Mouse (Mus musculus) gastrocnemius, postnatal 25 days (tissue): Measurements from ENCODE around the gene Usp13. TPM values are rescaled to one million over a fixed set of nuclear protein-coding genes. Genes with fewer than 3 reads are reported as not detected.

Experiments
- DNase-seq: peaks from one replicate; pipeline ENCODE4 v3.0.0; 2022
- long read RNA-seq, 2 experiments: library from polyadenylated mRNA; stranded (forward); transcript quantifications; one replicate each; pipeline ENCODE4 v2.0.0; 2021
- total RNA-seq, 2 experiments: library from RNA; stranded (reverse); gene quantifications; 1 replicate in 1 of 2; 2 replicates in 1 of 2; pipeline ENCODE4 v1.2.3; 2021

Usp13 gene
- 100 to 1,000 TPM; 200 to 220 TPM for total RNA-seq
- long read RNA-seq, experiment 1, full-length matches to known transcripts, result 55 of 137 reads
- long read RNA-seq, experiment 1, partial matches to known transcripts, result 56 of 137 reads
- long read RNA-seq, experiment 1, other reads (novel, unspliced or antisense), result 26 of 137 reads
- long read RNA-seq, experiment 2, full-length matches to known transcripts, result 138 of 217 reads
- long read RNA-seq, experiment 2, partial matches to known transcripts, result 38 of 217 reads
- long read RNA-seq, experiment 2, other reads (novel, unspliced or antisense), result 41 of 217 reads

DNA sequence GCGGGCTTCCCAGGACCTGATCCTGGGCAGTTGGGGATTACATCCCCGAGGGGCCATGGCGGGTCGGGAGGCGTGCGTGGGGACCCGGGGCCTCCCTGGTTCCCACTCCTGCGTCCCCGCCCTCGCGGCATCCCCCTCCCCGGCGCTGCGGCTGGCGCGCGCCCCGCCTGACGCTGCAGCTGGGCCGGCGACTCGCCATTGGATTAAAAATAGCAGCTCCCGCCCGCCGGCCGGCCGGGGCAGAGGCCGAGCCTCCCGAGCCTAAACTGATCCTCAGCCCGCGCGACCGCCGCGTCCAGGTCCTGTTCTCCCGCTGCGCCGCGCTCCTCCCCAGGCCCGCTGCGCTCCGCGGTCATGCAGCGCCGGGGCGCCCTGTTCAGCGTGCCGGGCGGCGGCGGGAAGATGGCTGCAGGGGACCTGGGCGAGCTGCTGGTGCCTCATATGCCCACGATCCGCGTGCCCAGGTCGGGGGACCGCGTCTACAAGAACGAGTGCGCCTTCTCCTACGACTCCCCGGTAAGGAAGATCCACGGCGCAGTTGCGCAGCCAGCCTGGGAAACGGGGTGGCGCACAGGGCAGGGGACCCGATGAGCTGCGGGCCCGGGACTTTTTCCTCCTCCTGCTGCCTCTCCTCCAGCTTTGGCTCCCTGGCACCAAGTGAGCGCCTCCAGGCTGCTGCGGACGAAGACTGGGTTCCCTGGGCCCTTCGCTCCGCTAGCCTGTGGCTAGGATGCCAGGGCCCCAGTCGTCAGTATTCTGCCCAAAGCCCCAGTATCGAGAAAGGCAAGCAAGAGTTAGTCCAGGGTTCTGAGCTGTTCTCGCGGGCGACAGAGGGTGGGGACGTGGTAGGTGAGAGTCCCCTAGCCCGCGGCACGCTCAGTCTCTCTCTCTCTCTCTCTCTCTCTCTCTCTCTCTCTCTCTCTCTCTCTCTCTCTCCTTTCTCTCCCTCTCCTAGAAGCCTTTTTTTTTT is at the start of gene Usp13:
TSS of gene Usp13 (plus strand) at position 190 of the 970 bp plus-strand sequence.
- DNase-seq, result peak; percentile 82

DNA sequence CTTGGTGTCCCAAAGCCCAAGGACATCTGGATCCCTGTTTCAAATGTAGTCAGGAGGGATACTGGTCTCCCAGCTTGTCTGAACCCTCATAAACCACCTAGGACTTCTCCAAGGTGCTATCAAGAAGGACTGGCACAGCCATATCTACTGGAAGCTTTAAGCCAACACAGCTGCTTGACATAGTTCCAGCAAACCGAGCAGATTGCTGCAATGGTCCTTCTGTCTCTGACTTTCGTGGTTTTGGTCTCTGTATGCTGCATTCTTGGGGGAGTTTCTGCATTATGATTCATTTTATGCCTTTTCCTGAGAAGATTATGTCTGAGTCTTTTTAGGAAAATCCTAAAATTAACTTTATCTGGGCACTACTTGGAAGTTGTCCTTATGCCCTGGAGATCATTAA is 46.6 kb upstream of the Usp13 start:
- no peak for DNase-seq

DNA sequence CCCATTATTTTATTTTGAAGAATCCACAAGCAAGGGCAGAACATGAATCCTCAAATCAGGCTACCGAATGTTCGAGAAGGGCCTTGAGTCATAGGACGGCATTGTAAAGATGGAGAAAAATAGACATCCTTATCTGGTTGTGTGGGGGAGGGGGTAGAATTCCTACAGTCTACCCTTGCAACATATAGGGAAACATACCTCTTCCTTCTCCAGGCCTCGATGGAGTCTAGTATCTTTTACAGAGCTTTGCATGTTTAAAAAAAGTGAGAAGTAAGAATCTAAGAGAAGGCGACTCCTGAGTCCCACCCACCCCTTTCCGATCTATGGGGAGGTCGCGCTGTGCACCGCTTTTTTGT is 367 bp upstream of the Usp13 start:
- DNase-seq, result no peak

DNA sequence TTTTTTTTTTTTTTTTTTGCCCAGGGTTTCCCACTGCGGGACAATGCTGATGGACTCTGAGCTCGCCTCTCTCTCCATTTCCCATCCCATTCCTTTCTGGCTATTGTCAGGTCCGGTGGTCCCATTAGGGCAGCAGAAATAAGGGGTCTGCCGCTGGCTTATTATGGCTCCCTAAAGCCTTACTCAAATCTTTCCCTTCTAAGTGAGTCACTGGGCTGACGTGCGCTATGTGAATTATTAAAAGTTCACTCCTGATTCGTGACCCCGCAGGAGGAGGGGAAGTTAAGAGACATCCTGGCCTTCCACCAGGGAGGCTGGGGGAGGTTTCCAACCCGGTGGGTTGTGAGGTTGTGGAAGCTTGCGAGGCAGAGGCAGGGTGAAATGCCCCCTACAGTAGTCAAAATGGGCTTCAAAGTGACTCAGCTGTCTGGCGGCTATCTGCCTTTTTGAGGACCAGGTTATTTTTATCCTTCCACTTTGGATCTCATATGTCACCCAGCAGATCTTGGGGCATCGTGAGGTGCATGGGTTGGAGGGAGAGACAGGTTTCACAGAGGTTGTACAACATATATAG is 1.1 kb downstream of the Usp13 start:
- DNase-seq, result peak; percentile 36

DNA sequence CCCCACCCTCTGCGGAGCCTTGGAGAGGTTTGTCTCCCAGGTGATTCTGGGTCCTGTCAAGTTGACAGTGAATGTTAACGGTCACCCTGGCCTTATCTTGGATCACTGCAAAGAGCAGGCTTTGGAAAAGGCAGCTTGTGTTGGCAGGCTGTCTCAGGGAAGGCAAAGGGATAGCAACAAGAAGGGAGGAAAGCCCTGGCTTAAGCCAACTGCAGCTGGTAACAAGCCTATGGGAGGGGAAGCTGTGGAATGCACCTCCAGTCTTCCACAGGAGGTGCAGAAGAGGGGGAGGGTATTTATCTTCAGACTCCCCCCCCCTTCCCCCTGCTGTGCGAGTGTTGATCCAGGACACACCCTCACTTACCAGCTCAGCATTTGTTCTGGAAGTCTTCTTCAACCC is 5.3 kb downstream of the Usp13 start:
- DNase-seq, result peak; percentile 40

DNA sequence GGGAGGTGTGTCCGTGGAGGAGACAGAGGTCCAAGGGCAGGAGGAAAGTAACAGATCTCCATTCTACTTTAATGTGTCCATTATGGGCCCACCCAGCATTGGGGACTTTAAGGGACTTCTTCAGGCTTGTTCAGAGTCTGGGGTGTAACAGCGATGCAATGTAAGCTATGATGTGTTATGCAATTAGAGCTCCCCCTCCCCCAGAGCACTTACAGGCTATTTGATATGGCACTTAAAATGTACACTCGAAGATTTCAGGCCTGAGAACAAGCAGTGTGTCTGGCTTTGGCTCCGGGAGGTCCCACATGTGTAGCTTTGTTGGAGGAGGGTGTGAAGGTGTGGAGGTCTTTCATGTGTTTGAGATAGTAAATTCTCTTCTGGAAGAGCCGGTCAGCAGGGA is 7.6 kb downstream of the Usp13 start:
- no peak for DNase-seq

DNA sequence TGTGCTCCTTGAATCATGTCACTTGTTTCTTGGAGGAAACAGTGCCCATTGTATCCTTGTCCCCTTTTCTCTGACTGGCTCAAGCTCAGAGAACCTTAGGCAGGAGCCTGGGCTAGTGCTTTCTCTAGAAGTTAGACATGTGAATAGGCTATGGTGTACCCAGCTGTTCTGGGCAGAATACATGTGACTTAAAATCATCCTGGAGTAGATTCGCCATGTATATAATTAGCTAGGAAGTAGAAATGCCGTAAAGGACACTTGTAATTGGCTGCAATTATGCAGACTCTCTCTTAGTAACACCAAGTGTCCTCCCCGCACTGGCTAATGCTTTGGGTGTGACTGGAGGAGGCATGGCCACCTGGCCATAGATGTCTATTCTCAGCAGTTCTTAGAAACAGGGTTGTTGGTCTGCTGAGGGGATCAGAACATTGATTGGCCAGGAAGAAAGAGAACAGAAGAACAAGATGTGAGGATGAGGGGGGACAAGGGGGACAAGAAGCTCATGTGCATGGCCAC is 8.7 kb downstream of the Usp13 start:
- DNase-seq, result no peak

DNA sequence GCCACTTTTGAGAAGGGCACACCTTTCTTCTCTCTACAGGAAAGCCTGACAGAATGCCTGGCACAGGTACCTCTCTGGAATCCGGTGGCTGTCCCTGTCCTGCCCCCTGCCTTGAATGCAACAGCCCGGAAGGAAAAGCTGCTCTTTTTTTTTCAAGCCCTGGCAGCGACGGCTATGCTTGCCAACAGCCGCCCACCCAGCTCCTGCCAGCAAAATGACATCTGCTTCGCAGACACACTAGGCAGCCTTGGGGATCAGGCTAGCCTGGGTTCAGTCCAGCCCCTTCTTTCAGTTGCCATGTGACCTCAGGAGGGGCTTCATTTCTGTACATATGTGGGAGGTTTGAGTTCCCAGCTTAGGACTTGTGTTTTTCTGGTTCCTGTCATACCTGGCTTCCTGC is 9.4 kb downstream of the Usp13 start:
- DNase-seq, result no peak

DNA sequence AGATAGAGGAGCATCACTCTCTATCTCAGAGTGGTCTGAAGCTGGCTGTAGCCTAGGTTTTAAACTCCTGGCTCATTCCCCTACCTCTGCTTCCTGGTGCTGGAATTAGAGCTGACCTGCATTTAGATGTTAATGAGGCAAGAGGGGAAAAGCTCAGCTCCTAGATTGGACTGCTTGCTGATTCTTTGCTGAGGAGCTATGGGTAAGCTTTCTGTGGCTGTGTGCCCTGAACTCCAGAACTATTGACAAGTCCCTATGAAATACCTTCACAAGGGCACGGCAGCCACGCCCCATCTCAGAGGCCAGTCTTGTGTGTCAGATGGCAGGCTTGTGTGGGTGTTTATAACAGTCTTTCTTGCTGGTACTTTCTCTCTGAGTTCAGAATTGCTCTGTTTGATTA is 16.5 kb downstream of the Usp13 start:
- no peak for DNase-seq

DNA sequence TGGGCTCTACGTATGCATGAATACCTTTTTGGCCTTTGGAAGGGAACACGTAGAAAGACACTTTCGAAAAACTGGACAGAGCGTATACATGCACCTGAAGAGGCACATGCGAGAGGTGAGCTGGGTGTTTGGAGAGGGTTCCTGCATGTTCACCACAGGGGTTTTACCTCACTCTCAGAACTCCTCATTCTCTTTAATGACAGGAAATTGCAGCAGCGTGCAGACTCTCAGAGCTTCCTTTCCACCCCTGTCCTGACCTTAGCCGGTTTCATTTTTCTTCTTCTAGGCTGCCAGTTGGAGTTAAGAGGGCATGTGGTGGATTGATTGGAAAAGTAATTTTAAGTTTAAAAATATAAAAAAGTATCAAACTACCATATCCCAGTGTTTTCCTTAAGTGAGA is 20.5 kb downstream of the Usp13 start:
- no peak for DNase-seq

DNA sequence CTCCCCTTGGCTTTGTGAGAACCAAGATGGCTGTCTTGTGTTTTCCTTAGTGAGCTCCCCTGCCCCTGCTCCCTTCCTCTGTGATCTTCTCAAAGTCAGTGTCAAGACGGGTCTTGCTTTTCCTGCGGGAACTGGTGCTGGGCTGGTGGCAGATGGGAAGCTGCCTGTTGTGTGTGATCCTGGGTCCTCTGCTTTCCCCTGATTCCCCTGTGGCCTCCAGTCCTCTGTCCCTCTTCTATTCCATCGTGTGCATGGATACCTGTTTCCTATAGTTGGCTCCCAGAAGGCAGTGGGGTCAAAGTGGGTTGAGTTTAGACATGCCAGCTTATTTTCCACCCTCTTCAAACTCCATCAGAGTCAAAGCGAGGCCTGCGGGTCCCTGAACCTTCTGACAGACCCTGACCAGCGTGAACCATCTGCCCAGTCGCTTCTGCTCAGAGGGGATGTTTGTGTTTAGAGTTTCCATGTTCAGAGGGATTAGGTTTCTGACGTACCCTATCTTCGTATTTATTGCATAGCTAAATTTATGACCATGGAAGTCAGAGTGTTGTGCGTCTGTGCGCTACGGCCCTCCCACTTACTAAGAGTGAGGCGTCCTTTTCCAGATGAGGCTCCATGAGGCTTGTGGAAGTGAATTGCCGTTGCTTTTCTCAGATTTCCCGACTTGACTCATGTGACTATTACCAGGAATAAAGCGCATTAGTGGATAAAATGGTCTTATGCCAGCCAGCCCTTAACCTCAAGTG is 39.2 kb downstream of the Usp13 start:
- DNase-seq, result no peak

DNA sequence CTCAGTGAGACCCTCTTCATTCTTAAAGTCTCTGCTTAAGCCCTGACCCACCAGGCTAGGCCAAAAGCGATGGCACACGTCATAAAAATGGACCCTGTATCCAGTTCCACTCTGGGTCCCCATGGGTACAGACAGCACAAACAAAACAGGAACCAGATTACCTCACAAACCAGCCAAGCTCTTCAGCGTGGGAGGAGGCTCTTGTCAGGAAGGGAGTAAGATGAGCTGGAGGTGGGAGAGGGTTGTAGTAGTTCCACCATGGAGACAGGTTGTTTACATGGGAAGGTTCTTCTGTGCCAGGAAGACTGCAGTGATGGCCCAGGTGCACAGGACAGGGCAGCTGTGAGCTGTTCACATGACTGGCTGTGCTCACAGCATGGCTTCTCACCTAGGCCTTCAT is 53.7 kb downstream of the Usp13 start:
- DNase-seq, result no peak

DNA sequence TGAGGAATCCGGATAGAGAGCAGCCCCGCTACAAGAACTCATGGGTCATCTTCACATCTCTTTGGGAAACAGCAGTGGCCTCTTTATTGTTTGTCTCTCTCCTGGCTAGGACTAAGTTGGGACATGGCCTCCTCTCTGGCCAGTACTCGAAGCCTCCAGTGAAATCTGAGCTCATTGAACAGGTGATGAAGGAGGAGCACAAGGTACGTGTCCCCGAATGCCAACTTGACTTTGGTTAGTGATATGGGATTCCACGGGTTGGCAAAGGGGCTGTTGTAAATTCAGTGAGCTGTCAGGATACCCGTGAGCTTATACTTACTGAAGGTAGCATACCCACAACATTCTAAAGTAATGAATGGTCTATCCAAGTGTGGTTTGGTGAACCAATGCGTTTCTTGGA is 69.0 kb downstream of the Usp13 start:
- peak; percentile 45 for DNase-seq

DNA sequence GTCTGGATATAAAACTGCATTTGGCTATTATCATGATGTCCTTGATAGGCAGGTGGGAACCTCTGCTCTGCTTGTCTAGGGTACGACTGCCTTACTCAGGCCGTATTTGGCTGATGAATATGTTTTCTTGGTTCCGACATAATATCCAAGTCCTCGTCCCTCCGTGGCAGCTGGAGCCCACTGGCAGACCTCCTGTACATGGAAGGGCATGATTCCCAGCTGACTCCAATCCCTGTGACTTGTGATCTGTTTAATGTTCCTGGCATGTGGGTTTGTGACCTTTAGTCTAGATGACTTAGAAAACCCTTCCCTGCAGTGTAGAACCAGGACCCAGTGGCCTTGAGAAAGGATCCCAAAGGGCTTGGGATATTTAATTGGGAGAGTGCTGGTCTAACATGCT is 71.5 kb downstream of the Usp13 start:
- DNase-seq, result peak; percentile 35

DNA sequence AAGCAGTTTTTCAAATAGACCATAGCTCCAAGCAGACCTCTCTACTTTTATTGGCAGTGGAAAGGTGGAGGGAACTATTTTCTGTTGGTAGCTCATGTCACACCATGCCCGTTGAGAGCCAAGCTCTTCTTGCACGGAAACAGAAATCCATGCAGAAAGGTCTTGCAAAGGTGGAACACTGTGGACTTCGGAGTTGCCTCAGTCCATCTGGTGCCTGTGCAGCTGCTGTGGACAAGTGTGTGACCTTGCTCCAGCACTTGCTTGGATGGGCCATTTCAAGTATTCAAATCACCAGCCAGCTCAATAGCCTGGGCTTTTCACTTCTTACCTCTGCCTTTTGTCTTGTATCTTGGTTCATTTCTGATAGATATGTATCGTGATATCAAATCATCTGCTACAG is 72.8 kb downstream of the Usp13 start:
- no peak for DNase-seq

DNA sequence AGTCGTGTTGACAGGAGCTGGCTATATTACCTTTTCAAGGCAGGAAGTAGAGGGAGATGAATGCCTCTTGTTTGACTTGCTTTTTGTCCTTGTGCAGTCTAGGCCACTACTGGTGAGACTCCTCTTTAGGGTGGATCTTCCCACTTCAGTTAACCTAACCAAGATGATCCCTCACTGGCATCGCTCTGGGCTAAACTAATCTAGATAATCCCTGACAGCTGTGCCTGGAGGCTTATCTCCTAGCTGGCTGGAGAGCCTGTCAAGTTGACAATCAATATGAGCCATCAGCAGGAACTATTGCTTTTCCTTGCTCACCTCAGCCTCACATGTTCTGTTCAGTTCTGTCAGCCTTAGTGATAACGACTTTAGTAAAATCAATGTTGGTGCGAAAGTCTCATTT is 86.1 kb downstream of the Usp13 start:
- no peak for DNase-seq

DNA sequence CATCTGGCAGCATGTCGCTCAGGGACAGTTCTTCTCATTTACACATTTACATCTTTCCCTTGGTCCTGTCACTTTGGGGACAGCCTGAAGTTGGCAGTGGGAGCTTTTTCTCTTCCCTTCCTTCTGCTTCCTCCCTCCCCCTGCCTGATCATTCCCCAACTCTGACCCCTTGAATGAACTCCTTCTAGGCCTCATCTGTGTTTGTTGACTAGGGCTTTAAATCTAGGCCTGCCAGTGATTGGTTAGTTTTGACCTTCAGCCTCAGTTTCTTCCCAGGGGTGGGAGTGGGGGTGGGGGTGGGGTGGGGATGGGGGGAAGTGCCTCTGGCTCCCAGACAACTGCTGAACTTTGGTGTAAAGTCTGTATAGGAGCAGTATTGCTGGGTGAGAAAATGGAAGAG is 87.3 kb downstream of the Usp13 start:
- no peak for DNase-seq

DNA sequence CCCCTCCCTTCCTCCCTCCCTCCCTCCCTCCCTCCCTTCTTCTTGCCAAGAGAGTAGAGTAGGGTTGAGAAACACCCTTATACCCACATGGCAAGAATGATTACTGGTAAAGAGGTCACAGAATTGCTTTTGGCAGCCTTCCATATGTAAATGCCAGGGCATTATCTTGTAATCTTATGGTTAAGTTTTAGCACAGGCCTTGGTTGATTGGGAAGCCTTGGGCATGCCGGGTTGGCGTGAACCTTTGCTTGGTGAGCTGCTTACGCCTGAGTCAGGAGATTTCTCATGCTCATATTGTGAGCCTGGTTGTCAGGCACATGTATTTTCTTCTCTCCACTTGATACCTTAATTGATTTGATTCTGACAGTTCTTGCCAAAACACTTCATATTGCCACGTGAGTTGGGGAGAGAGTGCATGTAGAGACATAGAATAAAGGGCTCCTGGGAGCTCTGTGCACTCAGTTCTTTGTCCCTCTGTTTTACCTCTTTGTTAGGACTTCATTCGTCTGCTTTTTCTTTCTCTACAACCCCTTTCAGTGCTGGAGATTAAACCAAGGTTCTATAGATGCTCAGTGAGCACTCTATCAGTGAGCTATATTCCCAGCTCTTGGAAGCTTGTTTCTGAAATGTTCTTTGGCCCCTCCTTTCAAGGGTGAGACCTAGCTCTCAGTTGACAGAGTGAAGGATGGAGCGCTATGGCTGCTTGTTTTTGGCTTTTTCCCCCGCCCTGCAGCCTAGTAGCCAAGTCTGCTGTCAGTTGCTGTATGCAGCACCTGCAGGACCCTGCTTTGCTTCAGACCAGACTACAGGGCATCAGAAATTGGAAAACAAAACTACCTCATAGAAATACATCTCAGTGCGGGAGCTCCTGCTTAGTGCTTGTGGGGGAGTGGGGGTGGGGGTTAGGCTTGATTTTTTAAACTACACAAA is 88.8 kb downstream of the Usp13 start:
- no peak for DNase-seq

DNA sequence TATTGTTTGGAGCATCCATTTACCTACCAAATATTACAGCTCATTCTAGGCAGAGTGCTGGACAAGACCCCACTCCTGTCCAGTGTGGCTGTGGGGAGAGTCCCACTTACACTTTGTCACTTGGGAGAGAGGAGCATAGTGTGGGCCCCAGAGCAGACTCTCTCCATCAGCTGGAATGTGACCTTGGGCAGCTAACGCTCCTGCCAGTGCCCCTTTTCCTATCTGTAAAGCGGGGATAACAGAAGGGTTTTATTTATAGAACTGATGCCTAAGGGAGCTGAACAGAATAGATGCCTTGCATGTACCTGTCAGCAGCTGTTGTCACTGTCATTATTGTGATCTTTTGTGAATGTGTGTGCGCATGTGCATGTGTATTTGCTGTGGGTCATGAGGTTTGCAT is 91.1 kb downstream of the Usp13 start:
- no peak for DNase-seq

DNA sequence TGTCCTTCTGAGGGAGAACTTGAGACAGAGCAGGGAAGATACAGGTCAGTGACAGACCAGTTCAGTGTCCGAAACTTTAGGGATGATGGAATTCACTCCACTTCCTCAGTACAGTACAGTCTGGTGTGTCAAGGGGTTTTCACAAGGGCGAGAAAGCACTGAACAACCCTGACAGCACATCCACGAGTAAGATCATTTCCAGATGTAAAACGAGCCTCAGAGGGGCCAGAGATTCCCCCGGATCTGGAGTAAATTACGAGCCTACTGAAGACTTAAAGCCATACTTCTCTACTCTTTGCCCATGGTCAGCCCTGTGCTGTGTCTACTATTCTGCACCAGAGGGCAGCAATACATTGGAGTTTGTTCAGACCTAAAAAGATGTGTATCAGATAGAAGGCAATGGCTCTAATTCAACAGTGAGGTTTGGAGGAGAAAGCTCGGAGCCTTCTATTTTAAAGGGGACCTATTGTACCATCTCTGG is 92.8 kb downstream of the Usp13 start:
- DNase-seq, result no peak

DNA sequence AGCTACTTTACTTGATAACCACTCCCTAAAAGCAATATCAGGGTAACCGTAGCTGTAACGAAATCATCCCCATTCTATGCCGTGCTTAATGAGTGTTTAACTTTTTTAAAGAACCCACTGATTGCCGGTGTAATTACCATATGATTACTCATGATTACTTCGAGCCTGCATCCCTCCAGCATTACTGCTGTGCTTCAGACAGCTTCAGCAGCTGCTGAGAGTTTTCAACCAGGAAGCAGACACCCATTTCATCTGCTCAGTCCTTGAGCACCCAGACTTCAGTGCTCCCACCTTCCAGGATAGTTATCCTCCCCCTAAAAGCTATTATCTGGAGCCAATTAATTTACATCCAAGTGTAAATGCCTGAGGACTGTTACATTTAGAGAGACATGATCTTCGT is 106.8 kb downstream of the Usp13 start:
- no peak for DNase-seq
